Mouse (Mus musculus) ovary, postnatal 10 days (tissue): ENCODE results near the gene Nrxn1.

ENCODE experiments used
- DNase-seq: peaks from one replicate; pipeline ENCODE4 v3.0.0; 2022; ENCODE audit warnings: low spot score

Gene Nrxn1

DNA sequence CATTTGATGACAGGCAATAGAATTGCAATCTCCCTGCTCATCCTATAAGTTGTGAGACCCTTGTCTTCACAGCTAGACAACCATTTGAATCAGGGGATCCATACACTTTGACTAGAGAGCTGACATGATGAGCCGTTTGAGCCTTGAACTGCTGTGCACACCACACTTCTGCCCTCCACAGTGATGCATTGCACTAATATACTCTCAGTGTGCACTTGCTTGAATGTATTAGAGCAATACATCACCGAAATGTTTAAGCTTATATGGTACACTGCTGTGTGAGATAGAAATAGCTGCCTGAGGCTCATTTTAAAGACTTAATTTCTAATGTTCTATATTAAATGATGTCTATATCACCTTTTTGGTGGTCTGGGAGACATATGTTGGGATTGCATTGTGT, 430.6 kb downstream of the Nrxn1 start:
- no peak for DNase-seq

DNA sequence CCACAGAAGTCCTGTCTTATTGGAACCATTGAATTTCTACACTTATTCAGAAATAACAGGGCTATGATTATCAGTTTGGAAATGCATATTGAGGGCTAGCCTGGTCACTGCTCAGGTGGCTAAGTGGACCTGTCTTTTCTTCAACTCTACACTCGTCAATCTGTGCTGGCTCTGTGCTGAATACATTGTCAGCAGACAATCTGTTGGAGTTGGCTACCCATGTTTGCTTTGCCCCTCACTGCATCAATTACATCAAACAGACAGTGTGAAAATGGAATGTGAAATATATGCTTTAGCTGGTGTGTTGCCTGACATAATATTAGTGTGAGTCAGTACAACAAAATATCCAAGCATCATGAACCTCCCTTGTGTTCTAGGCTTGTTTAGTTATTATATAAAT, 438.4 kb downstream of the Nrxn1 start:
- no peak for DNase-seq

DNA sequence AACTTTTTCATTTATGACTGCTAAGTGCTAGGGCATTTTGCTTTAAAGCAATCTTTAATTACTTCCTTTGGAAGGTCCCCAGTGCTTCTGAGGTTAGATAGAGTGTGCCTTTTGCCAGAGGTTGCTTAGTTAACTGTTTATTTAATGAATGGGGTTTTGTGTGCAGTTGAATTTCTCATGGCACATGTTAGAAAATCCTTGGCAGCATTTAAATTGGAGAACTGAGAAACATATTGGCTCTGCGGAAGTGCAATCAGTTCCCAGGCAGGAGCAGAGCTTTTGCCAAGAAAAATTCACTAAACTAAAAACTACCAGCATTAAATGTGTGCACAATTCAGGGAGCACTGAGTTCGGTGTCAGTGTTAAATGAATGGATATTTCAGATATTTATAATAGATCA, 439.5 kb downstream of the Nrxn1 start:
- DNase-seq: no peak

DNA sequence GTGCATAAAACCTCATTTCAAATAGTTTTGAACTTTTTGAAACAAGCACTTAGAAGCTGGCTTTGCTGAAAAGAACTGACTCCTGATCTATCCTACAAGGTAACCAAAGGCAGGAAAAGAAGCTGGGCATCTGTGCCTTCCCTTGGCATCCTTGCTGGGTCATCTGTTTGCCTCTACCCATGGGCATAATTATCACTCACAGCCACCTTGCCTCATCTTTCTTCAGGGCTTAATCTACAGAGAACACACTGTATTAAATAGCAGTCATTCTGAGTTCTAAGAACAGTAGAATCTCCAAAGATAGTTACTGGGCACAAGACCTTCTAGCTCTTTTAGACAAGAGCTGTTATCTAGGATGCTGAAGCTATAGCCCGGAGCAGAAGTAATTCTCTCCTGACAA, 442.6 kb downstream of the Nrxn1 start:
- no peak for DNase-seq

DNA sequence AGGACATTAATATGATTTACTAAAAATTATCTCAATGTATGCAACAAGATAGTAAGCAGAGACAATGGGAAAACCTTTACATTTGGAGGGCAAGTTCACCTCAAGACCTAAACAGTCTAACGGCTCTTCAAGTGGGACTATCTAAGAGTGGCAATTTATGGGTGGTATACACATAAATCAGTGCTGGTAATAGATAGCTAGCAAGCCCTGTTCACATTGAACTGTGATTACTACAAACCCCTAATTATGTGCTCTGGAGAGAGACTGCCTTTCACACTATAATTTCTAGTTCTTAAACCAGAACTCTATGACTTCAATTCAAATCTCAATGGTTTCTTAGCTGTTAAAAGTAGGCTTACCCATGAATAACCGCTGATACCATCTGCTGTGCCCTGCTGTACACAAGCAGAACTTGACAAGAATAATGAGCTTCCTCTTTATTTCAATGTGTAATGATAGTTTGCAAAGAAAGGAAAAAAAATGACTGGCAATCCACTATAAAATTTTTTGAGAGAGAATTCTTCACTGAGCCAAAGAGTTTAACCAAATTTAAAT, 453.8 kb downstream of the Nrxn1 start:
- no peak for DNase-seq

DNA sequence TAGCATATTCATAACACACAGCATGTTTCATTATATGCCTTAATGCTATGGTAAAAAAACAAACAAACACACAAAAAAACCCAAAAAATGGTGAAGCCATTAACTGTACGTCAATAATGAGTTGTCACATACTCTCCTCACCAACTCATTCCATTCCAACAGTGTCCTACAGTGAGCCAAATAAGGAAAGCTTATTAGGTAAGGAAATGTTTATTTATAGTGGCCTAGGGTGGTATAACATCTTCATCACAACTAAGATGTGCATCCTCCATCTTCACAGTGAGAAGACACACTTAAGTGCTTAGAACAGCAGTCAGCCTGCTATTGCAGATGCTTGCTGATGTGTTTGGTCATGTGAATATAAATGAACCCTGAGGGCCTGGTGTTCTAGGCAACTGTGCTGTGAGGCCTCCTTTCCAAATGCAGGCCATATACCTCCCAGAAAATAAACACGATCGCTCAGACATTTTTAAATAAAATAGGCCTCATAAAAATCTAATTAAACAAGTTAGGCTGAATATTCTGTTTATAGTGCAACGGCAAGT, 454.6 kb downstream of the Nrxn1 start:
- no peak for DNase-seq

DNA sequence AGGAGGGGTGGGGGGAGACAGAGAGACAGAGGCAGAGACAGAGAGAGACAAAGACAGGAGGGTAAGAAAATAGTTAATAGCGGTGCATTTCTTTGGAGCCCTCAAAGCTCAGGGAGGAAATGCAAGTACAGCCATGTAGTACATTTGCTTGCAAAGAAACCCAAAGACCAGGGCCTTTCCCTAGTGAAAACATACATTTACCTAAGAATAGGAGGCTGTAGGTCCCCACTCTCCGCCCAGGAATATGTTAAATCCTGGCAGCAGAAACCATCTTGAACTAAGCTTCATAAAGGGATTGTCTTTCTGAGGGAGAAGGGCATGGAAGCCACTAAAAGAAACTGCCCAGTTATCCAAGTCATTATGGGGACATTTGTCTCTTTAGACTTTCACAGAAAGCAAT, 461.5 kb downstream of the Nrxn1 start:
- DNase-seq: no peak

DNA sequence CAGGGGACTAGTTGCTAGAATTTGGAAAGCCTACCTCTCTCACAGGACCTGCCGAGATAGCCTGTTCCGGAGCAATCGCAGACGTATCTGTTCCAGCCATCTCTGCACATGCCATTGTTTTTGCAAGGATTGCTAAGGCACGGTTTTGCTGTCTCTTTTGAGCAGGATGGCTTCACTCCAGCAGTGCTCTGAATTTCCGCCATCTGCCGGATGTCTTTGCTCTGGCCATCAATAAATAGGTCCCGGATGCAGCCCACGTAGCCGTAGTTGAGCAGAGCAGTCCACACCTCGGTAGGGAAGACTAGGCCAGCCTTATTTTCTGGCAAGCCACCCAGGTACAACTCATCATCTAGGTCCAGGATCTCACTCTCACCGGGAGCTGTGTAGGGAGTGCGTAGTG, 463.0 kb downstream of the Nrxn1 start:
- DNase-seq: no peak

DNA sequence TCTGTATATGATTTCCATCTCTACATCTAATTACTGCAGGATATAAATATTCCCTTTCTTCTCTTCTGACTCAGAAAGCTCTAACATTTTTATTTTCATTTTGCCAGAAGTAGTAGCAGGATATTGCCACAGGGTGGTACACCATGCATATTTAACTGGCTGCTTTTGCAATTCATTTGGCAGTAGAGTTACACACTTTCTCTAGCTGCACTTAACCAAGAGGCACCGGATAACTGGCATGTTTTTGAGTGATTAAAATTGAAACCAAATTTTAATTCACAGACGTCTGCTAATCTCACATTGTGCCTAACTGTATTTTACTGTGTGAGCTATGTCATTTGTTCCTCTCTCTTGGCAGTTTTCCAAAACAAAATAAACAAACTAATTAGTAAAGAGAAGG, 464.4 kb downstream of the Nrxn1 start:
- DNase-seq: no peak

DNA sequence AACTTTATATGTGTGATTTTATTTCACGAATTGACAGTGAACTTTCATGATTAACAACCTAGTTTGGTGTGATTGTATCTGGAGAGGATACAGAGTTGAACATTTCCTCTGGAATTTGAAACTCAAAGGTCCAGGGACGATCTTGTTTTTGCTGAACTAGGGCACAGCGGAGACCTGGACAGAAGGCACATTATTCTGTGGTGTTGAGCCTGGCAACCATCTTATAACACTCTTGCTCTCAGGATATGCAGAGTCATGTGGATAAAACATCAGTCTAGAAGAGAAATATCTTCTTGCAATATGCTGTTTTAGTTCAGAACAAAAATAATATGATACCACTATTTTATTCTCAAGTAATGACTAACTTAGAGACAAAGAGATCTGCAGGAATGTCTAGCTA, 464.9 kb downstream of the Nrxn1 start:
- no peak for DNase-seq

DNA sequence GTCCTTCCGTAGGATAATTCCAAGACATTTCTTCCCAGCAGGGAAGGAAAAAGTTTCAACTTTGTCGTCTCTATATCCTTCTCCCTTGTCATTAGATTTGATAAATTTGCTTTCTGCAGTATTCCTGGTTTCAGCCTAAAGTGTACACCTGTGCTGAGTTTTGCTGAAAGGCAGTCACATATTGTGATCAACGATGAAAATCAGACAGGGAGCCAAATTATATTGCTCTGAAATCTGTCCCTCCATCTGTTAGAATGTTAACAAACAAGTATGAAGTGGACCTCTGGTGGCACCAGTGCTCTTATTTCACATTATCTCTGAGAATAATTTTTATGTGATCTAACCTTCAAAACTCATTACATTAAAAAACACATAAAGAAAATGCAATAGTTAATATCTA, 465.5 kb downstream of the Nrxn1 start:
- no peak for DNase-seq

DNA sequence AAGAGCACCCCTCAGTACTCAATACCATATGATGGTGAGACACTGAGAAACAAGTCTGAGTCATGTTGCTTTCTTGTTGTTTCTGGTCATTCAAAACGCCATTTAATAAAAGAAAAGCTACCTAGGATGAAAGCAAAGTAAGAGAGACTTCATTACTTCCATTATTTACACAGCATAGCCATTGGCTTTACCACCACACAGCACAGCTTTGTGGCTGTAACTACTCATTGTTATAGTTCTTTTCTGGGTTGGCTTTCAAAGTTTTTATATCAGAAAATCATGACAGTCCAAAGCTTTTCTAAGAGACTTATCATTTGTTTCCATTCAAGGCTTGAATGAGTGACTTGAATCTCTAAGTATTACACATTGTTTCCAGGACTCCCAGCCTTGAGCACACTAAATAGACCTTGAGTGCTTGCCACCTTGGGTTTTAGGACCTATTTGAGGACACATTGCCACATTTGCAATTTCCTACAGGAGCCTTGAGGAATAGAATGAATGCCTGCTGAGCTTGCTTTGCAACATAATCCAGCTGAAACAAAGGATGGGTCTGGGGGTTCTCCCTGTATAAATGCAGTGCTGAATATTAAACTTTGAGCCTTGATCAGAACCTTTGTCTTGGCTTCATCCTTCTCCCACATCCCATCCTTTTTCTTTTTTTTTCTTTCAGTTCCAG, 468.1 kb downstream of the Nrxn1 start:
- no peak for DNase-seq

DNA sequence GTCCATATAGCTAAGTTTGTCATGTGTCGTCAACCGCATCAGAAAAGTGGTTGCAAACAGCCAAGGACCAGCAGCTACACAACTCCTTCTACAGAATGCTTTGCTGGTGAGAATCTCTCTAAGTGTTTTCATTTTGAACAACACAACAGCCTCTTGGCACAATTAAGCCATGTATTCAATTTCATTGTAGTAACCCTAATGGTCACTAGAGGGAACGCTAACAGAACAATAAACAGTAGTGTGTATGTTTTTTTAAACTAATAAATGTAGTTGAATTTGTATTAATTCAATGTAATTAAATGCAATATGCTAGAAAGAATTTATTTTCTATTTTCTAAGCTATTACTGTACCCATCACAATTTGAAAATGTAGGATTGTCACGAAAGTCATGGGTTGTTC, 471.0 kb downstream of the Nrxn1 start:
- no peak for DNase-seq

DNA sequence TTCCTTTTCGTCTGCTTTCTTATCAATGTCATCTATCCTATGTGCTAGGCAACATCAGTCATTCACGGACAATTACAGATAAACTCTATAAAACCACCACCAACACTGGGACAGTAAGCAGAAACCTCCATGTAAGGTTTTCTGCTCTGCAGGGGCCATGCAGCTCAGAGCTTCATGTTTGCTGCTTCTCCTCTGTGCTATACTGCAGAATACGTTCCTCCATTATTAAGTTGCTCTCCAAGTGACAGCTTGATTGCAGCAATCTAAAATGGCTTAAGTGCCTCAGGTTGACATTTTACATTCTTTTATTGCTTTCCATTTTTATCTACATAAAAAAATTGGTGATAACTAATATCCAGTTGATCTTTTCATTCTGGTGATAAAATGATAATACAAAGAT, 477.9 kb downstream of the Nrxn1 start:
- DNase-seq: no peak

DNA sequence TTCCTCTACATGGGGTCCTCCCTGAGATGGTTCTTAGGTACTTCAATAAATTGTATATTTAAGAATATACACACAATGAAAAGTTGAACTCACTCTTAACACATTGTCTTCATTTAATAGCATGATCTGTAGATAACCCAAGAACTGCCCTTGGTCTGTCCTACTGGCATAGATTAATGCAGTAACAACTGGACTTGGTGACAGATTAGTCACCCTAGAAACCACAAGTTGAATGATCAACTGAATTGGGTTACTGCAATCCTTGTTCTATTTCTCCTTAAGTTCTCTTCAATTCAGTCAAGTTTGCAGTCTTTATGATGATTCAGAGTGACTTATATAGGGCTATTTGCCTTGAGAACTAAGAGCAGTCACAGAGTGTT, 485.5 kb downstream of the Nrxn1 start:
- no peak for DNase-seq

DNA sequence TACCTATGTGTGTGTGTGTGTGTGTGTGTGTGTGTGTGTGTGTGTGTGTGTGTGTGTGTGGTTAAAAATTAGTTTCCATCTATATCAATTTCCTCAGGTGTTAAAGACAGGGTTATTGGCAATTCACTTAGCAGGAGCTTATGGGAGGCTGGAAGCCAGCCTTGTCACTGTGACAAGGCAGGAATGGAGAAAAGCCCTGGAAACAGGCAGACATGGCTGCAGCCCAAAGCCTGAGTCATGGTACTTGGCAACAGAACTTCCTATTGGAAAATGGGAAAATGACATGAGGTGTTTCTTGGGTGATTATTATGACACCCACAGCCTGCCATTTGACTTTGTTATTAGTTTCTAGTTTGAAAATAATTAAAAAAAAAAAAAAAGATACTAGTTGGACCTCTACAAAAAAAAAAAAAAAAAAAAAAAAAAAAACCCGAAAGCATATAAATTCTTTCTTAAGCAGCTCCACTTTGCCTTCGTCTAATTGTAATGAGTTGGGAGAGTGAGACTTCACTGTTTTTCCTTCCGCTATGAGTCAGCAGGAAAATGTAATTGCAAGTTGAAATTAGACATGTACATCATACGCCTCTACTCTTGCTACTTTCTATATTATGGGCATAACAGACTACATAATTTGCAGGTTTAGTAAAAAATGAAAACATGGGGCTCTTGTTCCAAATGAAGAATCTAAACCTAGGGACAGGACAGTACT, 486.0 kb downstream of the Nrxn1 start:
- no peak for DNase-seq

DNA sequence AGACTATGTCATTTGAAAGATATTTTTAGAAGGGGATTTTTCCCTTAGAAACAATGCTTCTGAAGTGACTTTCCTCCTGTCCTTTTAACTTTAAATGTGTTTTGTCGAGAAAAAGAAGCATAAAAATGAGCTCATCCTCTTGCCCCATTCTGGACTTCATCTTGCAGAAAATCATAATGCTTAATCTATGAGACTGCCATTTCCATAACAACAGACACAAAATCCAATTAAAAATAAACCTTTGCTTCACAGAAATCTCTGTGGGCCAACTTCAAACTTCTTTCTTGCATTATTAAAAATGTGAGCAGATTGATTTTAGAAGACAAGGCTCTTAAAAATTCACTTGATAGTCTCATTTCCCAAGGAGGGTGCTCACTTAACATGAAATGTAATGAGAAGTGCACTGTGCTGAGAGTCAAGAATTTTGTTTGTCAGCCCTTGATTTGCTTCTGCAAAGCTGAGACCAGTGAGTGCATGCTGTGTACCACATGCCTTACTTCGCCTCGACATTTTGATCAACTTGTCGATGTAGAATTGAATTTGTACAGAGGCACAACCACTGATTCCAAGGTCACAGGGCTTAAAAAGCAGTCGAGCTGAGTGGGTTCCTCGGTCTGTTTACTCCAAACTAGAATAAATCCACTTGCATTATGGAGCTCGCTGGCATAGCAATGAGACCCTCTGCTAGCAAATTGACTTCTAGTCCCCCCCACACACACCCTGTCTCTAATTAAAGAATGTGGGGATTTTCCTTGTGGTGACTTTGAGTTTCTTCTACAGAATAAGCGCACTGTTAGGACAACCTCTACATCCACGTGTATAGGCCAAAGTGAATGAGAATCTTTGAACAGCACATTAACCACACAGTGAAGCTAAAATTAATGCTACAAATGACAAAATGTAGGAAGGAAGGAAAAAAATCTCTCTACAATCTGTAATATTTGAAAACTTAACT, 493.0 kb downstream of the Nrxn1 start:
- no peak for DNase-seq

DNA sequence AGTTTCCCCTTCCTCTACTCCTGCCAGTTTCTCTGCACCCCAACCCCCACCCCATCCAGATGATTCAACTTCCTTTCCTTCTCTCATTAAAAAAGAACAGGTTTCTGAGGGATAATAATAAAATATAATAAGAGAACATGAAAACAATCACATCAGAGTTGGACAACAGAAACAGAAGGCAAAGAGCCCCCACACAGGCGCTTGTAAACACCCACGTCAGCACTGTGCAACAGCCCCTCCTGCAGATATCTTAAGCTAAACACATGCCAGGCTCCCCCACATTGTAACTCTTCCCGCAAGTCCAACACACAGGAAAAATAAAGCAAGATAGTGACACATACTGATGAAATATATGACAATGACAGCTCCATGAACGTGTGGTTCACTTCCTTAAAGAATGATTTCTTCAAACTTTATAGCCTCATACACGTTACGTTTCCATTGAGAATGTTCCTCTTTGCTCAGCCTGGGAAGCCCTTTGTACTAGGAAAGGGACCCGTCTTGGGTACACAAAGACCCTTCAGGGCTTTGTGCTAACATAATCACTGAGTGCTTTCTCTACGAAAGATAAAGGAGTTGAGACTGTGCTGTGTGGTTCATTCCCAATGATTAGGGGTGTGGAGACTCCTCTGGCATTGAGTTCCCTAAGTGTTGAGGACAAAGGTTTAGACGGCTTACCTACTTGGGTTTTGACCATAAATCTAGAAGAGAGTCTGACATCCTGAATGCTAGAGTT, 497.9 kb downstream of the Nrxn1 start:
- DNase-seq: no peak

DNA sequence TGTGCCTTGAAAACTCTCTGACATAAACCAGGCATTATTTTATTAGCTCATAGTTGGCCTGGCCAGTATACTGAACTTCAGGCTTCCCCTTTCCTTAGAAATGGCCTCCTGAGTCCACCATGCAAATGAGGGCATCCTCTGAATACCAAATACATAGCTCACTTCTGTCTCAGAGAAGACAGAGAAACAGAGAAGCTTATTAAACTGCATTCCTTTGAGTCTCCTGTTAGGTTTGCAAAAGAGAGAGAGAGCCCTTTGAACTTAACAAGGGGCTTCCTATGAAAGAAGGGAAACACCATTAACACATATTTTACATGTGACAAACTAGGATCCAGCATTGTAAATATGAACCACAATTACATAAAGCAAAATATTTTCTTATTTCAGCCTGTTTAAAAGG, 506.0 kb downstream of the Nrxn1 start:
- DNase-seq: no peak

DNA sequence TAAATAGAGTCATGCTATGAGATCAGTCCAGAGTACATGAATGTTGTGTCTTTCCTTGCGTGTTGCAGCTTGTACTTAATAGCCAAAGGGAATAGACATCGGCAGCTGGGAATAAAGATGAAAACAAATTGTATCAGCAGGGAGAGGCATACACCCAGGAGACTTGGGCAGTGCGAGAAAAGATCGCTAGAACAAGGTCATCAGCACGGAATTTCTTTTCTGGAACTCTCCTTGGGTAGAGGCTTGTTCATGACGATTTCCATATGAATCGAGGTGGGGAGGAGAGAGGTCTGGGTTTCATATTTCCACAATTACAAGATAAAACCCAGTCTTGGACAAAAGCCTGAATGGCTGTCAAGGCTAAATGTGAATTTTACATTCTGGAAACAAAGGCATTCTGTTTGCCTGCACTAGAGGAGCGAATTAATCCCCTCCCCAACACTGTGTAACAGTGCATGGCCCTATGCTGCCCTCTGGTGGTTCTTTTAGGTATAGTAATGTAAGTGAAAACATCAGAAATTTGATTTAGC, 508.1 kb downstream of the Nrxn1 start:
- no peak for DNase-seq

DNA sequence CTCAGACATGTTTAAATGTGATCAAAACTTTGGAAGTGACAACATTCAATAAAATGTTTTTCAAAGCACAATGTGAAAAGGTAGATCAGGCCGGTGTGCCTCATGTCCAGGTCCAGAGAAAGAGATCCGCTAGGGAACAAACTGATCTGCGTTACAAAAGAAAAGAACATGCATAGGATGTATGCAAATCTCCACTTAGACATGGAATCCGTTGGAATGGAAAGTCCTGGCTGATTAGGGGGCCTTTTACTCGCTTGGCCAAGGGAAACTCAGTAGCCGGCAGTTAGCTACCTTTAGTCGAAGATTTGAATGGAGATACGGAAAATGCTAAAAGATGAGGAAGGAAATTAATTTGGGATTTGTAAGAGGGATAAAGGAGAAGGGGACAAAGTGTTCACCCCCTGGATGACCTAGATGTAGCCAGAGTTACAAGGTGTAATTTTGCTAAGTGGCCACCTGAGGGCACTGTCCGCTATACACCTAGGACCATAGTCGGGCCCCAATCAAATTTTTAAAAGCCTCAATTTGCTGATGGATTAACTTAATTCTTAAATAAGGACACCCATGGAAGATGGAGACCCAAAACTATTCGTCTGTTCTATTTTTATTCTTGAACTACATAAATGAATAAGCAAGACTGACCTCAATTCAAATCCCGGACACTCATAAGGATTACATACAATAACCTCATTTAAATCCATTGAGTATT, 508.9 kb downstream of the Nrxn1 start:
- DNase-seq: no peak
